Mouse (Mus musculus): ENCODE measurements around the gene Rad51d.

The Rad51d gene

DNA sequence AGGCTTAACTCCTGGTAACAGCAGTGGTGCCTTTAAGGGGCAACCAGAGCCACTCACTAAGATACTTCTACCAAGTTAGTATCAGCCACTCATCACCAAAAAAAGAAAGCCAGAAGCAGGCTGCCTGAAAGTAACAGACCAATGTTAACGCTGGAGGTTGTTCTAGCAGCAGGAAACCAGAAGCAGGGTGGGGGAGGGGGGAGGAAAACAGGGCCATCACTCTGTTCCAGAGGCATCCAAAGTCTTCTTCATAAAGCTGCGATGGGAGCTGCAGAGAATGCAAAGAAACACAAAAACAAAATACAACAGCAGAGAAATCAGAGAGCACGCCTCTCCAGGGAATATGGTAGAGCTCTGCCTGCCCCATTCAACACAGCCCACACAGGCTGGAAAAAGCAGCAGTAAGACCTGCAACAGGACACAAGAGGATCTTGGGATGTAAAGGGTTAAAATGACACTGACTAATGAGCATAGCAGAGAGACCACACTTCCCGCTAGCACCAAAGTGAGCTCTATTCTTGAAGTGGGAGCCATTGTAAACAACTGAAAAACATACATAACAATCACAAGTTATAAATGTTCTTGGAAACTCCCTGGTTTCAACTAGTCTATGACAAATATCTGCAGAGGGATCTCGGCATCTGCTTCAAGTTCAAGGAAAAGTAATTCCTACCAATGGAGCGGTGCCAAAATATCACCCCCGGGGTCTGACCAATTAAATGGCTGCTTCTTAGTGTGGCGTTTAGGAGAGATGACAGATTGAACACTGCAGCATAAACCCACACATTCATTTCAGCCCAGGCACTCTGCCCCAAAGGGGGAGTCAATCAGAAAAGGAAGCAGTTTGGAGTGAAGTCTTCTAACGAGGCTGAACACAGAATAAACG, 59.2 kb downstream of the Rad51d start:
- DNase-seq (ENCODE audit: inconsistent age in 2 of 2, low spot score in 1 of 2), result no peak

DNA sequence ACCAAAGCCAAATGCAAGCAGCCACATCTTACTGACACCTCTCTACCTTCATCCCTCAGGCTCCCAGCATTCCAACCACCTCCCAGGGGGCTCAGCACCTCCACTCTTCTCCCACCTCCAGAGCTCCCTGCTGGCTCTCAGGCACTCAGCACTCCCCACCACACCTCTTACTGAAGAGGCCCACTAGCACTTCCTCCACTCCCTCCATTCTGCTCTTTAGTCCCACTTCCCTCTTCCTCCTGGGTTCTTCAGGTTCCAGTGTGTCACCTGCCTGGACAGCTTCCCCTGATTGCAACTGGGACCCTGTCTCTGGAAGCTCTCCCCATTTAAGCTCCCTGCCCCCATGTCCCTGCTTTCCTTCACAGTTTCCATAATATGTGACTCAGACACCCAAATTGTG, 63.6 kb downstream of the Rad51d start:
- DNase-seq (ENCODE audit: inconsistent age in 2 of 2, low spot score in 1 of 2), result no peak
